Mouse (Mus musculus) spleen, adult 2 months (tissue): ENCODE results near the gene Smim17.

Experiments
- CTCF ChIP-seq: fragments of 200-500 bp; IDR thresholded peaks from 2 replicates; pipeline ENCODE4 v1.5.1; 2011; ENCODE audit warnings: mild to moderate bottlenecking, inconsistent platforms; ENCODE audit not compliant: insufficient read depth, insufficient read length, insufficient replicate concordance; ENCODE audit errors: extremely low read depth
- POLR2A ChIP-seq: fragments of 200-500 bp; IDR thresholded peaks from 2 replicates; pipeline ENCODE4 v1.6.1; 2011; ENCODE audit warnings: low read depth, low read length, inconsistent platforms

DNA sequence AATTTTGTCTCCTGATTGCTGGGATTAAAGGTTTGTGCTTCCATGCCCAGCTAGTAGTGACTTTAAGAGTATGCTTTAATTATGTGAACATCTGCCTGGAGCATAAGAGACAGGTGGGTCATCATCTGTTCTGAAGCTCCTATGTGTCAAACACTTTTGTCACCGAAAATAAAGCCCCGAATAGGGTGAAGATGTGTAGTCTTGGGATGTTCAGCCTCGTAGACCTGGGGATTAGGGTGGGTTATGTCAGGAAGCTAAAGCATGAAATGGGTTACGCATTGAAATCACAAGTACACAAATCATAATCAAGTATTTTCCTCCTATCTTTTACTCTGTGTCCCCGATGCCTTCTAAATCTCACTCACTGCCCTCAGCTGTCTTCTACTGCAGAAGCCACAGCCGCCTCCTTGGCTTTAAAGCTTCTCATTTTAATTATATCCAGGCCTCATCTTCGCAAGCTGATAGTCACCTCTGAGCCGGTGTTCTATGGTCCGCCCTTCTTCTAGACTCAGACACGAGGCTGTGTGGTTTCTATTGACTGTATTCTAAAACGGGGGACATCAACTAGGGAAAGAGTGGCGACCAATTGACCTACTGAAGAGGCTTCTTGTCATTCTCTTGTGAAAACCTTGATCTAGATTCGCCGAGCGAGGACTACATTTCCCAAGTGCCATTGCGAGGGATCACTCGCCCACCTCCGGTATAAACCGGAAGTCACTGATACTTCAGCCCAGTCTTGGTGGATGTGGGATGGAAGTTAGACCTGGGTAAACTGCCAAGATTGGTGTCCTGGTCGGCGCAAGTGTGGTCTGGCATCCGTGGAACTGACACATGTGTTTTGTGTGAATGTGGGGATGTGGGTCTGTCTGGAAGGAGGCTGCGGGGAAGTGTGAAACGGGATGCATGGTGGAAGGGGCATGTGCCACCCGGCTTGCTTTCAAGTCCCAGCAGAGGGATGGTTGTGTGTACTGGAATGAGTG, at the start of gene Smim17:
- TF ChIP-seq CTCF (no peak), POLR2A (no peak)
